Mouse (Mus musculus) layer of hippocampus, adult 11-12 months (tissue): ENCODE data around the gene Ccdc59.

Experiments
- DNase-seq: peaks from one replicate; pipeline ENCODE4 v3.0.0; 2022; ENCODE audit warnings: low spot score

The Ccdc59 gene

DNA sequence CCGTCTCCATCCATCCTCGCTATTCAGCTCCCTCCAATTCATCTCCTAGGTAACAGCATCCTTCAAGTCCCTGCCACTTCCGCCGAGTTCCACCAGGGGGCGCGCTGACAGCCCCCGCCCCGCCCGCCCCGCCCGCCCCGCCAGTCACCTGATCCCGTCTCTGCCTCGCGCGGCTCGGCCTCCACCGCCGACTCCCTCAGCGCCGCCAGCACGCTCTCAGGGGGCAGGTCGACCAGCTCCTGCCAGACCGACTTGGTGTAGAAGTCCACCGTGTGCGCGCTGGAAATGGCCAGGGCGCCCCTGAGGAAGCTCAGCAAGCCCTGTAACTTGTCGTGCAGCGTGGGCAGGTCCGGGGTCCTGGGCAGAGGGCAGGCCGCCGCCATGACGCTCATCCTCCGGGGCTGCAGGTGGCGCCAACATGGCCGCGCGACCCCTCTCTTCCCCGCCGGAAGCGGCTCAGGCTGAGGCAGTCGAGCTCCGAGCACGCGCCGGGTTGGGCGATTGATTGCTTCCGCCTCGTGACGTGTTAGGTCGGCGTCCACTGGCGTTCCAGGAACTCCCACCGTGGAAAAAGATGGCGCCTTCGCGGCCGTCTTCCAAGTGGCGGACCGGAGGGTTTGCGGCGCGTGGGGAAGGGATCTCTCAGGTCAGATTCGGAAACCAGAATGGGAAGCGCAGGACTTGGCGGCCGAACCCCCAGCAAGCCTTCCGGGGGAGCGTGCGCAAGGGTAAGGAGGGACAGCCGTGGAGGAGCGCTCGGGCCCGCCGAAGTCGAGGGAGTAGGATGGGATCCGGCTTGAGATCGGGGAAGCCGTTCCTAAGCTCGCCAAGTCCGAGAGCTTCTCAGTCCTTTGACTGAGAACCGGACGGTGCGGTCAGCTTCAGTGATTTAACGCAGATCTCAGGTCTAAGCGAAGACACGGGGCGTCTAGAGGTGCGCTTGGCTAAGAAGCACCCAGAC lies at the start of gene Ccdc59, which contains the start of gene Mettl25:
Ccdc59 (plus strand) TSS at position 140 of the 961 bp plus-strand sequence.
Mettl25 (minus strand) TSS at position 453 of the 961 bp plus-strand sequence.
- peak; percentile 98 for DNase-seq

DNA sequence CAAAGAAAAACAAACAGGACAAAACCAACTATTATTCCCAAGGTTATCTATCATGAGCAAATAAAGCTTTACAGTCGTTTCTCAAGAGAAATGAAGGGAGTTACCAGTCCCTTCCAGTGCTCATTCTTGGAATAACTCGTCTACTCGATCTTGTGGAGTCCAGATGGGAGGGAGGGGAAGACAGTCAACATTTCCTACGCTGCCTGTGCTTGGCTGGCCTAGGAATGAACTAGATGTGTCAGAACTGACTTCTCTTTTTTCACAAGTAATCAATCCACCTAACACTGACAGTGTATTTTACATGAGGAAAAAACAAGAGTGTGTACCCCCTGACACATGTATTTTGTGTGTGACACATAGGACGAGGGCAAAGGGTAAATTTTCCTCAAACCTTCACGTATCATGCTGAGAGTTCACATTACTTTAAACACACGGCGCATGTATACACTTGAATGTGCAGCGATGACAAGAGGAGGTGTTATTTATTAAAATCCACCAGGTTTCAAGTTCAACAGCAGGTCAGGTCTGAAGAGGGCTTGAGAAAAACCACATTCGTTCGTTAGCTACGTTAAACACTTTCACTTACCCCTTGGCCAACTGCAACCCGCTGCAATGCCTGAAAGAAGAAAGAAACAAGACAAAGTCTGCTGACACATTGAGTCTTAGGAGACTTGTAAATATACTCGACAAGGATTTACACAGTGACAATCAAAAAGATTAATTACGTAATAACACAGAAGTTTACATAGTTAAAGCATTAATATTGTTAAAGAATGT lies 46.9 kb upstream of the Ccdc59 start:
- no peak for DNase-seq

DNA sequence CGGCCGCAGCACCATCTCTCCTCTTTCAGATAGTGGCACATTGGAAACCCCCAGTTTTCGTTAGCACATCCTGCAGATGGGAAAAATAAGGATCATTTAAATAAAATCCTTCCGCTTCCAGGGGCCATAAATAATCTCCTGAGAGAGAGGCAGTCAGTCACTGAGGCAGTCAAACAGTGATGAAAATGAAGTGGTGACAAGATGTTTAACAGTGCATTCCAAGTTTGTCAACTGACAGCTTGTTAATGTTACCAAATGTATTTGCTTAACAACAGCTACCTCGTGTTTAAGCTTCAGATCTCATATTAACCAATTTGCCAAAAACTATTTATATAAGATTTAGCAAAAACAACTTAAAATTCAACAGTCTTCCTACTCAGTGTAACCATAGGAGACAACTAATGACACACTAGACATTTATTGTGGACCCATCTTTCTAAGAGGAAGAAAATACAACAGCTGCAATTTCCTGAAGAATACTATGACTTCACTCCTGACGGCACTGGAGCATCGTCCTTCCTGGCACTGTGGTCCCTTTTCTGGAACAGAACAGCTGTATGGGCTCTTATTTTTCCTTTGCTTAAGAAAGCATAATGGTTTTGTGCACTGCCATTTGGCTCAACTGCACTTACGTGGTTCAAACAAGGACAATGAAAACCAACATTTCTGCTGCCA lies 43.5 kb upstream of the Ccdc59 start:
- no peak for DNase-seq

DNA sequence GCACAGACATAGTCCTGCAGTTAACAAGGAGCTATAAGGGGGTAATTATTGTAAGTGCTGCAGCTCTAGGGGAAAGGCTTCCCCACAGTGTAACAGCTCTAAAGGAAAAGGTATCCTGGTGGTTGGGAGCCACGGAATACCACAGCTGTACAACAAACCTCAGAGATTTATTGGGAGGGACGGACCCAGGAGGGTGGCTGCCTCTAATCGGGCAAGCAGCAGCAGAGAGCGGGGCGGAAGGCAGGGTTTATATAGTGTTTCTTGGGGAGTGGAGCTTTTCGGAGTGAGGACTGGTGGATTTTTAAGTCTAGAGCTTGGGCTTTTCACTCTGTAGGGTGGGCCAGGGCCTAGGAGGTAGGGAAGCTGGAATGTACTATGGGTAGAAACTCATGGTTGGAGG lies 39.7 kb upstream of the Ccdc59 start:
- DNase-seq: no peak

DNA sequence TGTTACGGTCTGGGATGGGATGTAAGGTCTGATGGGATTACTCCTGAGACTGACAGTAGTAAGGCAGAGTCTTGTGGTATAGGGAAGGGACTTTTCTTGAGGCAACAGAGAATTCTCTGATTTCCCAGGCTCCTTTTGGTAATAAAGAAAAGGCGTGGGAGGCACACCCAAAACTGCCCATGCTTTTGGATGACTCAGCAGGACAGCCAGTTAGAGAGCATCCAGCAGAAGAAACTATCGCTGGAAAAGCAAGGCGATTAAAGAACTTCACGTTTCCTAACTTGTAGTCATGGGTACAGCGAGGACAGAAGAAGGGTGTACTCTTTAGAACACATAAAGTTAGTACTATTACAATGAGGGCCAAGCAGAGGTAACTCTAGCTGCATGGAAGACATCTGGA lies 38.7 kb upstream of the Ccdc59 start:
- DNase-seq: no peak

DNA sequence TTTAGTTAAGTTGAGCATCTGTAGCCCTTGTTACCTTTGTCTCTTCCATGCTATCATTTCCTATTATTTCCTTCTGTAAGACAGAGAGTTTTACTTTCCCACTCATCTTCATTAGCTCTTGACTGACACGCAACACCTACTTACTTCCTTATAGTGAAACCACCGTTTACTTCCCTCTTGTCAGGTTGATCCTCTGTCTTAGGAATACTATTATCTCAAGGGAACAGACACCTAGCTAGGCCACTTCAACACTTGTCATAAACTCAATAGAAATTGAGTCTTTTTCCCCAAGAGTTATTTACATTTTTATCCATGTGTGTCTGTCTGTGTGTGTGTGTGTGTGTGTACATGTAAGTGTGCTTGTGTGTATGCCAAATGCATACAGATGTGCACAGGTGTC lies 37.4 kb upstream of the Ccdc59 start:
- no peak for DNase-seq

DNA sequence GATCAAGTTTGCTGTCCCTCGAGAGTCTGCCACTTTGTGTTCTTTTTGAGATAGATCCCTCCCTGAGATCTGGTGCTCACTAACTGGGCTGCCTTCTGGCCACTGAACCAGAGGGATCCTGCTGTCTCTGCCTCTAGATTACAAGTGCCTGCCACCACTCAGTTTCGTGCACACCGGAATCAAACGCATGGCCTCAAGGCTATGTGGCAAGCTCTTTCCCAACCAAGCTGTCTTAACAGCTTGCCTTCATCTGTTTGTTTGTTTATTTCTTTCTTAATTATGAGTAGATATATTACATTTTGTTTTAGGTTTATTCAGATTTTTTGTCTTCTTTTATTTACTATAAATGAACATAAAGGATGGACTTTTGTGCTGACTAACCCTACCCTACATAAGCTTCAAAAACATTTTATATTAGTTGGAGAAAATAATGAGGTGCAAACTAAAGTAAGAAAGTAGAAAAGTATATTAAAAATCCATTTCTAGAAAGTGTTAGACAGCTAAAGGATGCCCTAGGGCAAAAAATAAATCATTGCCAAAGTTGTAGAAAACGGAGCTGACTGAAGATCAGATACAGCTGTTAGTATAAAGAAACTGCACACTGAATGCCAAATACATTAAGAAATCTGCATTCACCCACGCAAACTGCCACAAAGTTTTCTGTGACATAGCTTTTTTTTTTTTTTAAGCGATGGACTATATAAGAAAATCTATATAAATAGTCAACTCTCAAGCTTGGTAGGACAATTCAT lies 34.4 kb upstream of the Ccdc59 start:
- no peak for DNase-seq

DNA sequence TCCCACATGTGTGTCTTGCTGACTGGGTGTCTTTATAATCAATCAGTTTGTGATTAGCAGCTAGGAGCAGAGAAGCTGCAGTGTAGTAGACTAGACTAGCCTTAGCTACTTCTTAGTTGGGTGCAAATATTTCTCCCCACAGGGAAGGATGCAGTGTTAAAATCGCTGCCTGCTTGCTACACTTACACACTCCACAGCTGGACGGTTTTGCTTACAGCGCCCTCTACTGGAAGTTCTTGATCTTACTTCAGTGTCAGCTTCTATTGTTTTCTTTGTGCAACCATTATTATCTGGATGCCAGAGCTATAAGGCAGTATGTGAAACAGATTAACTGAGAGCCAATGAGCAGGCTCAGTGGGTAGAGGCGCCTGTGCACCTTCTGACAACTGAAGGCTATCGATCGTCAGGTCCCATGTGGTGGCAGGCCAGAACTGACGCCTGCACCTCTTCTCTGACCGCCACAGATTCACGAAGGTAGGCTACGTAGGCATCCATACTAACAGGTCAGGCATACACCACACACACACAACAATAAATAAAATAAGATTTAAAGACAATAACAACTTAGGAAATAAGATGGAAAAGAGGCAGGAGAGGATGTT lies 6.1 kb upstream of the Ccdc59 start:
- DNase-seq: peak; percentile 55

DNA sequence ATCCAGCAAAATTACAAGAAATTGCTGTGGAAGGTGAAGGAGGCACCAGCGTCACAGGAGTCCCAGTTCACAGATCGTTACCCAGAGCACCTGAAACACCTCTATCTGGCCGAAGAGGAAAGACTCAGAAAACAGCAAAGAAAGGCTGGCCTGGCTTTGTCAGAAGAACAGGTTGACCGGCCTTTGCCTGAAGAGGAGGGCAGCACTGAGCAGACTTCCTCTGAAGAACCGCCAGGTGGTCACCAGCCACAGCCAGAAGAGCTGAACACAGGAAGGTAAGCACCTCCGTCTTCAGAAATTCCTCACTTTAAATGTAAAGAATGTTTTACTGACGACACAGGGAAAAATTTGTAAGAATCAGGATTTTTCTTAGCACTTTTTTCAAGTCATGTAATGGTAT lies 1.7 kb downstream of the Ccdc59 start:
- DNase-seq: no peak

DNA sequence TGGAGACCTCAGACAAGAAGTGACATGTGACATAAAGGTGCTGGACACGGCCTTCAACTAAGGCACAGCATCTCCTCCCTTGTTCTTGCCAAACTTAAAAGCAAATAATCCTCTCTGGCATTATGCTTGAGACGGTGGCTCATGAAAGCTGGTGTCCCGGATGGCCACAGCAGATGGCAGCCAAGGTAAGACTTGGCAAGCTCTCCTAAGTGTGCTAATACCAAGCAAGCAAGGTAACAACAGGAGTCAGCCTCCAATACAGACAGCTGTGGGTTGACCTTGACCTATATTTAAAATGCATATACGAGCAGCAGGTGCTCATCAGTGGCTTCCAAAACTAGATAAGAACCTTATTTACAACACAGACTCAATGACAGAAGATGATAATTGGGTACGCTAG lies 9.4 kb downstream of the Ccdc59 start:
- no peak for DNase-seq

DNA sequence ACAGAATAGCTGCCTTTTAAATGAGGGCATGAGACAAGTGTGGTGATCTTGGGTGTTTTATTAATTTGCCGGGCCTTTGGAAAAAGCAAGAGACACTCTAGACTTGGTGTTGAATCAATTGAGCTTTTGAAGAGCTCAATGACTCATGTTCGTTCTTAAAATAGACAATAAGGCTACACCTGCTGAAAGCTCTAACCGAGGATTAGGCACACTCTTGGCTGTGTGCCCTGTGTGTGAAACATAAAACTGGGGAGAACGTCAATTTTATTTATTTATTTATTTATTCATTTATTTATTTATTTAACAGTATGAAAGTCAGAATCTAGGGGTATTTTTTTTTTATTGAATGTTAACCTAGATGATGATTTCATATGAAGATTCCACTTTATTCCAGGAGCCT lies 10.3 kb downstream of the Ccdc59 start:
- DNase-seq: no peak

DNA sequence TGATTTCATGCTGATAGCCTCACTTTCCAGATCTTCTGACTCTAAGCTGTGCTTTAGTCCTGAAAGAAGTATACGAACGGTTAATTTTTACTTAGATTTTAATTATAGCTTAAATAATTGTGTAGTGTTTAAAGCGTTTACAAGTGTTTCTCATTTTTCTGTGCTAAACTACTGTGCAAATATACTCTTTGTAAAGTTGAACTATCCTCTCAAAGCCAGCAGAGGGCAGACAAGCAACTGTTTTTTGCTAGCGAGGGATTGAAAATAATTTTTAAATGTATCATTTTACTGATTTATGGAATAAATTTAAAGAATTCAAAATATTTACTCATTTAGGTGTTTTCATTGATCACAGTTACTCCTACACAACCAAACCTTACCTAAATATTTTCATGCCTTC lies 26.4 kb downstream of the Ccdc59 start:
- peak; percentile 19 for DNase-seq
